Mouse (Mus musculus) urinary bladder, postnatal 25 days (tissue): ENCODE data around the gene Leng9.

Experiments
- DNase-seq: peaks from one replicate; pipeline ENCODE4 v3.0.0; 2022; ENCODE audit warnings: low spot score

Gene Leng9

DNA sequence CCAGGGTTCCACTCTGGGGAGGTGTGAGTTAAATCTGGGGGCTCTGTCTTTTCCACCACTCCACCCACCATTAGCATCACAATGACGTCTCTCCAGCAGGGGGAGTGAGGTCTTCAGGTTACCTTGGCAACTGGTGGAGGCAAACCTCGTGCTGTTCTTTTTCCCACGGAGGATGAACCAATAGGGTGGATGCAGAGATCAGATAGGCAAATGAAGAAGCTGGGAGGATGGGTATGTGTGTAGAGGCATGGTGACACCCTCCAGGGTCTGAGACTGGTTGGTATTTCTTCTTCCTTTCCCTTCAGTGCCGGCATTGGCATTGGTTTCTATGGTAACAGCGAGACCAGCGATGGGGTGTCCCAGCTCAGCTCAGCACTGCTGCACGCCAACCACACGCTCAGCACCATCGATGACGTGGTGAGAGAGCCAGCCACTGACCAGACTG is 25.8 kb downstream of the Leng9 start:
- DNase-seq, result no peak

DNA sequence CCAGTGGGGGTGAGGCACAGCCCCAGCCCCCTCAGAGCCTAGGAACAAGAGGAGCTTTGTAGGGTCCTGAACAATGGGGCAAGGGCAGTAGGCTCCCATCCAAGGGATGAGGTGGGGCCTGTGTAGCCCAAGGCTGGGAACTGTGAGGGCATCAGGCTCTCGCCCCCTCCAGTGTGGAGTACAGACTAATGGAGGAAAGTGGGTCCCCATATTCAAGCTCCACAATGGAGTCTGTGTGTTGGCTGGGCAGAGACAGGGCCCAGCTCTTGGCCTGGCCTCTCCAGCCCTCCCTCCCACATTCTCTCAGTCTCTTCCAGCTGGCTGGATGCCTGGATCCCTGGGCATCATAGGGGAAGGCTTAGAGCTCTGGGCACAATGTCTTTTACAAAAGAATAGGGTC is 26.4 kb downstream of the Leng9 start:
- DNase-seq, result no peak

DNA sequence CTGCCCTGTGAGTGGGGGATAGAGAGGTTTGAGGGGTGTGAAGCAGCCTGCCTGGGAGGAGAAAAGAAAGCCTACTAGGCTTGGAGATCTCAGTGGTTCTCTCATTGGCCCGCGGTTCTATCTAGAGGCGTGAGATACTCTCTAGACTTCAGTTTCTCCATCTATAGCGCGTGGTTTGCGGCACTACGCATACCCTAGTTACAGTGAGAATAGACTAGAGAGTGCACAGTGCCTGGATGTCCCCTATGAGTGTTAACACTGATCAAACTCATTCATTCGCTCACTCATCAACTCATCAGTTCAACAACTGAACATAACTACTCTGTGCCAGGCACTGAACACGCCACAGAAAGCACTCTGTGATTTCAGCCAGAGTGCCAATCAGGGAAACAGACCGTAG is 27.4 kb downstream of the Leng9 start:
- DNase-seq, result no peak

DNA sequence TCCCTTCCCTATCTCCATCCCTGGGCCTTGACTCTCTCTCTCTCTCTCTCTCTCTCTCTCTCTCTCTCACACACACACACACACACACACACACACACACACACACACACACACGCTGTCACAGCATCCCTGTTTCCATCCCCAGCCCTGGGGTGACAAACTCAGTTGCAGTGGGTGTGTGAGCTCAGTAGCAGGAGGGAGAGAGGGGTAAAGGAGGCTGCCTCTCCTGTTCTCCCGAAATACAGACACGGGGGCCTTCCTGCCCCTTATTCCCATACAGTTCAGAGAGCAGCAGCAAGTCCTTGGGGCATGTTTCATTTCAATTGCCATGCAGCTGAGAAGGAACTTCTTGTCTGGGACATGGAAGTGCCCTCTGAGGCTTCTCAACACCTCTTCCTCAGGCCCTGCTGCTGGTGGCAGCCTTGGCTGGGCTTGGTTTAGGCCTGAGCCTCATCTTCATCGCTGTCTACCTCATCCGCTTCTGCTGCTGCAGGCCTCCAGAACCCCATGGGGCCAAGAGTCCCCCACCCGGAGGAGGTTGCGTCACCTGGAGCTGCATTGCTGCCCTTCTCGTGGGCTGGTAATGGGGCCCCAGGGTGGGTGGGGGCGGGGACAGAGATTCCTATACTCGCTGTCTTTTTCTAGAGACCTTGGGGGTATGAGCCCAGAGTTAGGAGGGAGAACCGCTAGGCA is 28.0 kb downstream of the Leng9 start:
- DNase-seq, result no peak

DNA sequence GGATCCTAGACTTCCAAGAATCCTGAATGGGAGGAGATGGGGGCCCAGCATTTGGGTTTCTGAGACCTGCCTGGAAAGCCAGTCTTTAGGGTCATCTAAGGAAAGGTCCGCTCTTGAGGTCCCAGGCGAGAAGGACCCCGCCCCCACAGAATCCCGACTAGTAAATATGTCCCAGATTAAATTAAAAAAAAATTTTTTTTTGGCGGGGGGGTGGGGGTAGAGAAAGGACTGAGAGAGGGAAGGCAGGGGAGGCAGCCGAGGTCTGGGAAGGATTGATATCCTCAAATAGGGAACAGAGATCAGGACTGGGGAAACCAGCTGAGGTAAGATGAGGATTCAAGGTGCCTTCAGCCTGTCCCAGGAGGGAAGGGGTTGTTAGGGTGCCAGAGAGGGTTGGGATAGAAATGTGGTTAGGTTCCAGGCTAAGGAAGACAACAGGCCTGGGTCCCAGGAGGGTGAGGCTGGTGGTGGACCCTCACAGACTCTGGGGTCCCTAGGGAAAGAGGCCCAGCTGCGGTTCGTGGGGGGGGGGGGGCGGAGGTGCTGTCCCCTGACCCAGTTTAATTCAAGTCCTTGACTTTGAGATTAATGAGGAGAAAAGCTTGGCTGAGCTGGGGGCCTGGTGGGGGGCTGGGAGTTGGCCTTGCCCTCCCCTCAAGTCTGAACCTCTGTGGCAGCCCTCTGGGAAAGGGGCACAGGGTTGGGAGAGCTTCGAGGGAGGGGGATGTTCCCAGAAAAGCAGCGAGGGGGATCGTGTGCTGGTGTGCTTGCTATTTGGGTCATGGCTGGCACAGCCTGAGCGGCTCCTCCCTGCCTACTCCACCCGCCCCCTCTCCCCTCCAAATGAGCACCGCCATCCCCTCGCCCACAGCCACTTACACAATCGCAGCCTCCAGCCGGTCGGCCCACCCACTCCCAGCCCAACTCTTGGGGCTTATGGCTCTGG is 29.9 kb downstream of the Leng9 start:
- DNase-seq, result no peak

- no peak for DNase-seq
These were observed 30.8 kb downstream of the Leng9 start, which contains the start of gene Ttyh1 for GRCm38 (mm10) chr7:4119344-4119902. TSS of gene Ttyh1 (plus strand) at chr7:4119408.

GRCm38 (mm10) chr7:4117050-4117814 is 32.9 kb downstream of the Leng9 start:
- no peak for DNase-seq

DNA sequence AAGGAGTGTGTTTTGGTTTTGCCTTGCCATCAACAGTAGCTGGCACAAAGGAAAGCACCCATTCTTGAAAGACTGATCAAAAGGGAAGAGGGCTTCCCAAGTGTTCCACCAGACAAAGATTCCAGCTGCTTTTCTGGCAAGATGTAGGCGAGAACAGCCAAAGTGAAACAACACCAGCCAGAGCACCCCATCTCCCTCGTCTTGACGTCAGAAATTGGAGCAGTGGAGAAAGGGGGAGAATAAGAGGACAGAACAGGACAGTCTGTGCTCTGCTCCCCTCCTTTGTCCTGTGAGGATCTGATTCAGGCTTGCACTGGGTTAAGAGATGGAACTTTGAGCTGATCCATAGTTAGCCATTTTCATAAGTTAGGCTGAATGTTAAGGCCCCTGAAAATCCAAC is 38.4 kb downstream of the Leng9 start:
- DNase-seq, result no peak

- no peak for DNase-seq
These were observed 46.8 kb downstream of the Leng9 start for GRCm38 (mm10) chr7:4103411-4103810.

DNA sequence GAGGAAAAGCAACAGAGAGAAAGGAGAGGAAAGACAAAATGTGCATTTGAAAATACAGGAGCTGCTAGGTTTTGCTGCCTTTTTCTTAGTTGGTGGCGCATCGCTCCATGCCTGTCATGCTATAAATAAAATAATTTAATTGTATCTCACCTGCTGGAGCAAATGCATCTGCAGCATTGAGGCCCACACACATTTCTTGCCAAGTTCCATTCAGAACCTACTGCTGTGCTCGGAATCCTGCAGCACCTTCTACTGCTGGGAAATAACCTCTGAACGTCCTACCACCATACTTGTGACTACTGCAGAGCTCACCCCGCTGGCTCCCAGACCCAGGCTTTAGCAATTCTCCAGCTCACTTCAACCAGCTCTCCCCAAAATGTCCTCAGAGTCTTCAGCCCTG is 49.0 kb downstream of the Leng9 start:
- no peak for DNase-seq

DNA sequence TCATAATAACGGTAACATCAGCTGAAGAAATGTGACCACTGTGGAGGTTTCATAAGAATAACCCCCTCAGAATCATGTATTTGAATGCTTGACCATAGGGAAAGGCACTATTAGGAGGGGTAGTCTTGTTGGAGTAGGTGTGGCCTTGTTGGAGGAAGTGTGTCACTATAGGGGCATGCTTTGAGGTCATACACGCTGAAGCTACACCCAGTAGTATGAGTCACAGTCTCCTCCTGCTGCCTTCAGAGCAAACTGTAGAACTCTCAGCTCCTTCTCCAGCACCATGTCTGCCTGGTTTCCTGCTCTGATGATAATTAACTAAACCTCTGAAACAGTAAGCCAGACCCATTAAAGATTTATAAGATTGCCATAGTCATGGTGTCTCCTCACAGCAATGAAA is 51.3 kb downstream of the Leng9 start:
- DNase-seq, result no peak

DNA sequence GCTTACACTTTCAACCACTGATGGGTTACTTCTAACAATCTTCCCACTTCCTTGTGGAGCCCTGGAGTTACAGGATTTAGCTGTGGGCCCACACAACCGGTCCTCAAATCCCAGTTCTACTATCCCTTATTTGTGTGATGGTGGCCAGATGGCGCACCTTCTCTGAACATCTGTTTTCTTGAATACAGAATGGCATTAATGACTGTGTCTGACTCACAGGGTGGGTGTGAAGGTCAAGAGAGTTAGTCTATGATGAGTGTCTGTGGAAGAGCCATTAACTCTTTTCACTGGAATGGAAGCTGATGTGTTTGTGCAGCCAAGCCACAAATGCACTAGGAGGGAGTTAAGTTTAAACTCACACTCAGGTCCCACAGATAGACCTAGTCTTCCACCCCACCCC is 51.9 kb downstream of the Leng9 start:
- DNase-seq, result no peak
